Mouse (Mus musculus) layer of hippocampus, postnatal 36 days (tissue): ENCODE results near the gene Cd86. TPM values are rescaled to one million over a fixed set of nuclear protein-coding genes. Genes with fewer than 3 reads are reported as not detected.

ENCODE experiments used
- DNase-seq, 2 experiments: peaks; one replicate each; pipeline ENCODE4 v3.0.0; 2022
- total RNA-seq, 2 experiments: library from RNA; stranded (reverse); gene quantifications; 2 replicates each; pipeline ENCODE4 v1.2.3; 2021

The Cd86 gene
- total RNA-seq, 2 experiments from 2014 or later = 1.3 to 1.4 TPM

DNA sequence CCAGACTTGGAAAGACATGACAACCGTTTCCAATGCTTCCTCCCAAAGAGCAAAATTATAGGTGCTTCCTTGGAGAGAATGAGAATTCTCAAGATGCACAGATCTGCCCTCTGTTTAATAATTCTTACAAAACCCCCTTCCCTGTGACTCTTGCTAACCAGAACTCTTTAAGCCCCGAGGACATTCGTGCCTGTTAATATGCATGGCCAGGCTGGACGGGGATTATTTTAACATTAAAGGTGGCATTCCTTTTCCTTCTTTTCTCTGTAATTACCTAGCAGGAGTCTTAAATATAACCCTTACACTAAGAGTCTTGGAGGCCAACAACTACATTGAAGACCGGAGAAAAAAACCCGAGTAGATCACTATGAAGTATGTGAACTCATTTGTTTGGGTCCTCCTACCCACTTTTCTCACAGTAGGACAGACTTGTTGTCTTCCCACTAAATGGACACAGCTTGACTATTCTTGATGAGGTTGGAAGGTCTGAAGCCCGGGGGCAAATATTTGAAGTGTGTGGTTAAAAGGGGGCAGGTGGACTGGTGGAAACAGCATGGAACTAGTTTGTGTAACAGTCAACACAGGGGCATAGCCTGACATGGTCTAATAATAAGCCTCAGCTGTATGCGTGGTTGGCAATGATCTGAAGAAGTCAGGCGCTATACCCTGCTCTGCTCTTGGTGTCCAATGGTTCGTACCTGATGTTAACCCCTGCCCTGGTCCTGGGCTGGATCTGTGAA, 69.0 kb downstream of the Cd86 start:
- no peak for DNase-seq

DNA sequence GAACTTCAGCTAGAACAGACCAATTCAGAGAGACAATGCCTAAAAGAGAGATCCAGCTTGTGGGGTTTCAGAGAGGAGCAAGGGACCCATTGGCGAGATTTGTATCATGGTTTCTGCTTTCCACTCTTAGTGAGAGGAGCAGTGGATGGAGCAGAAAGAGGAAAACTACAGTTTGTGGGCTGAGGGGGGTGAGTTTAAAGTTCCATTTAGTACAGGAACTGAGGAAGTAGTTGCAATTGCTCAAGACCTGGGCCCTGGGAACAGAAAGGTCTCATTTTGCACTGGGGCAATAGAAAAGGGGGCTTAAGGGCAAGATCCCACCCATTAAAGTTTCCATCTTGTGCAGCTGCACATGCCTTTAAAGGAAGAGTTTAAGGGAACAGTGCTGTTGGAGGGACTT, 76.0 kb downstream of the Cd86 start:
- no peak for DNase-seq

DNA sequence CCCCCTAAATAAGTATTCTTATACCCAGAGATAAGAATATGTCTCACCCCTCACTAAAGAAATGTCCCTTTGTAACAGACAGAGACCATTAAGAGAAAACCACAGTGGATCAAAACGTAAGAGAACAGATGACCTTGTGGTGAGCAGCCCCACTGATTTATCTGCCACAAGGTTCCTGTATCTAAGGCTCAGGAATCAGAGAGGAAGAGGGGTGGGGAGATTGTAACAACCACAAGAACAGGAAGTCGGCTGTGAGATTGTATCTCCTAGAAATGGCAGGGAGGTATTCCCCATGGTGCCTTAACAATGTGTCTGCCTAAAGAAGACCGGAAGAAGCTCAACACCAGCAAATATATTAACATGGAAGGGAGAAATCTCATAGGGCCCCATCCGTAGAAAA, 77.9 kb downstream of the Cd86 start:
- DNase-seq = no peak

DNA sequence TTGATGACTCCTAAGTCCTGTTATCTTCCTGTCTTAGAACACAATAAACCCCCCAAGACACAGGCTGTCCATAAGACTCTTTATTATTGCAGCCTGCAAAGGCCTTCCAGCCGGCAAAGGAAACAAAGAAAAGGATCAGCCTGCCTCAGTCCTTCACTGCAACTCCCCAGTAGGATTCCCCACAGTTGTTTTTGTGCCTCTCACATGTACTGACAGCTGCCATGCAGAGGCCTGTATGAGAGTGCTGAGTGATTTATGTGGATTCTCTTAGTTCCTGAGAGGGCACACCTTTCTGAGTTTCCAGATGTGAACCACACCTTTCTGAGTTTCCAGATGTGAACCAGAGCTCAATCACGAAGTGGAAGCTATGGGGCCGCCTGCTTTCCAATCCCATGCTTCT, 83.8 kb downstream of the Cd86 start:
- DNase-seq = no peak

DNA sequence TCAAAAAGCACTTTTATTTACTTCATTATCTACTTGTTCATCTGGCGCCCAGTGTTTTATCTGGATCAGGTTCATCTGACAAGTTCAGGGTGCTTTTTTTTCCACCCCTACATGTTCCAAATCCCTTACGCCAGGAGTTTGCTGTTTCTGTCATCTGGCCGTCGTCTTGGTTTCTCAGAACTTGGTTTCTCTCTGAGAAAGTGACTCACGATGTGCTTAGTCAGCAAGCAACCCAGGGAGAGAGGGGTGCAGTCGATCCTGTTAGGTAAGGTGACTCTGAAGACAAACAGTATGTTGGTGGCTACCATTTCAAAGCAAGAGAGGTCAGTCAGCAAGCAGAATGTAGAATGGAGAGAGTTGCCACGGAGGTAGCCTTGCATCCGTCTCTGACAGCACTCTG, 93.9 kb downstream of the Cd86 start:
- DNase-seq = no peak

DNA sequence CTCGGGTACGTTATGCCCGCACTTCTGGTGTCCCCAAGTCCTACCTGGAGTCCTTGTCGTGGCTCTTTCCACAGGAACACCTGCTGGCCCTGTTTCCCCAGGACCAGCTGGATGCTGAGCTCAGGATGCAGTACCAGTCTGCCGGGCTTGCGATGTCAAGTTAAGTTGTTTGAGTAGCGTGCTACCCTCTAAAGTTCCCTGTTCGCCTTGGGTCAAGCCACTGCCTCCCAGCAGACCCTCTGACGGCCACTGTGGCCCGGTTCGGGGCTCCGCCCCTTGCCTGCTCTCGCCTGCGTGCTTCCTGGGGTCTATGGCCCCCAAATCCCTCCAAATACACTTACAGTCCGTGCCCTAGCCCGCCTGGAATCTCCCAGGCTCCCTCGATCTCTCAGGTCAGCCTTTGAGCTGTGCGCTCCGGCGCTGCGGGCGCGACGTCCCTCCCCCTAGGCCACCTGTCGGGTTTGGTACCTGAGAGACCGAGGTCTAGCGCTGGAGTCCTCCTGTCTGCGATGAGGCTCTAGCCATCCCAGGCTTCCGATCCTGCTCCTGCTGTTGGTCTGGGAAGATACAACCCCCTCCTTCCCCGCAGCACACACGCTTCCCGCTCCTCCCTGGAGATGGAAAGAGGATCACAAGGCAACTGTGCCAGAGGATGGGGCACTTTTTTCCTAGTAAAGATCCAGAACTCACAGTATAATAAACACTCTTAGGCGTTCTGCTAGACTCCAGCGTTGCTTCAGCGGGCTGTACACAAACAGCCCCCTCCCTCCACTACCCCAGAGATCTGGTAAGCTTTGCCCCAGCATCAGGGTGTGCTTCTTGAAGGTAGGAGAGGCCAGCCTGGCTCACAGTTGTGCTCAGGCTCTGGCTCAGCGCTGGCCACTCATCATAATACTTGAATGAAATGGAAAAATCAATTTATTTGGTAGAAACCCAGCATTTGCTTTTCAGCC, 104.2 kb downstream of the Cd86 start, which contains the start of gene Casr:
Gene Casr (minus strand): TSS at position 756 of the 953 bp plus-strand sequence.
- no peak for DNase-seq

DNA sequence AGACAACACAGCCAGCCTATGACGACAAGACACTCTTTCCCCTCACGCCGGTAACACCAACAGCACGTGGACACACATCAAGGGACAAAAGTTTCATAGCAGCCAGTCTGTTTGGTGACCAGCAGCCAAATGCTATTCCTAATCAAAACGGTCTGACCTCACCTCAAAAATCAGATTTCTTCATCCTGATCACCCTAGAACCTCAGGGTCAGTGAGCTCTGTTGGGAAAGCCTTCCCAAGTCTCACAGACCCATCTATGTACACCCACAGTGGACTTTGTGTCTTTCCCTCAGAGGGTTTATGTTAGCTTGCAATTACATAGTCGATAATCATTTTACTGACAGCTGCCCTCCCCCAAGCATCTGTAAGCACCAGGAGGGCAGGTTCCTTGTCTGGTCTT, 106.3 kb downstream of the Cd86 start:
- DNase-seq = no peak

DNA sequence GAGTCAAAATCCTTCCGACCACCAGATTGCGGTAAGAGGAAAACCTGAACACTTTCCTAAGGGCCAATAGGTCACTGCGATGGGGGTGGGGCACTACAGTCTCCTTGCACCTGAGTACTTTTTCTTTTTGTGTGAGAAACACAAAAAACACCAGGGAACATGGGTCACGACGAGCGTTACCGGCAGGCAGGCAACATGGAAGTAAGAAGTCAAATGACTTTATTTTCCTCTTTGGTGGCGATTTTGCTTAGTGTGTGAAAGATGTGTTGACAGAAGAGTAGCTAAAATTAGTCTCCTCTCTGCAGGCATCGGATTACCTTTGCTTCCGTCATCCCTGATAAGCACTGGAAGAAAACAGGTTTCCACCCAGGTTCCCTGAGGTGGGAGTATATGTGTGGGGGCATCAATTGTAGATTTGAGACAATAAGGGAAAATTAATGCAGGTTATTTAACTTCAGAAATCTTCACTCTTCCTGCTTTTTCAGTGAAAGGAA, 110.2 kb downstream of the Cd86 start:
- no peak for DNase-seq

Other genes starting within 250 kb of the Cd86 start
- gene Stfa3, start 210.7 kb downstream of the Cd86 start, total RNA-seq = not detected
- gene Casr, start 103.9 kb downstream of the Cd86 start, total RNA-seq = 1 to 10 TPM; 1.3 to 2.0 TPM
- gene Ildr1, start 27.9 kb upstream of the Cd86 start, total RNA-seq = under 1 TPM; 0.25 TPM
- gene Slc15a2, start 118.9 kb upstream of the Cd86 start, total RNA-seq = 10 to 100 TPM; 39.7 to 44.0 TPM
- 10 to 100 TPM; 38.9 to 39.1 TPM for gene Iqcb1, start 162.3 kb upstream of the Cd86 start, total RNA-seq
- gene Eaf2, start 208.9 kb upstream of the Cd86 start, total RNA-seq = 1 to 10 TPM; 1.1 to 1.2 TPM
- gene Golgb1, start 209.1 kb upstream of the Cd86 start, total RNA-seq = 10 to 100 TPM; 74.1 to 82.4 TPM